Mouse (Mus musculus) CD4-positive, CD25-positive, alpha-beta regulatory T cell, adult 2 months (primary cell): Measurements from ENCODE around the gene Rtp3.

Experiments used
- DNase-seq: peaks from one replicate; pipeline ENCODE4 v3.0.0-alpha.2; 2012; ENCODE audit warnings: low read depth, low spot score

Gene Rtp3

GRCm38 (mm10) chr9:110945343-110945742 is 45.0 kb downstream of the Rtp3 start:
- no peak for DNase-seq

- DNase-seq: peak; percentile 76
These were observed 46.1 kb downstream of the Rtp3 start for GRCm38 (mm10) chr9:110944265-110944664.

- DNase-seq: peak; percentile 65
These were observed 52.6 kb downstream of the Rtp3 start for GRCm38 (mm10) chr9:110937506-110938490.

GRCm38 (mm10) chr9:110935941-110936340 is 54.4 kb downstream of the Rtp3 start:
- DNase-seq: no peak
